Mouse (Mus musculus): Measurements from ENCODE around the gene Slc7a1.

Gene Slc7a1

DNA sequence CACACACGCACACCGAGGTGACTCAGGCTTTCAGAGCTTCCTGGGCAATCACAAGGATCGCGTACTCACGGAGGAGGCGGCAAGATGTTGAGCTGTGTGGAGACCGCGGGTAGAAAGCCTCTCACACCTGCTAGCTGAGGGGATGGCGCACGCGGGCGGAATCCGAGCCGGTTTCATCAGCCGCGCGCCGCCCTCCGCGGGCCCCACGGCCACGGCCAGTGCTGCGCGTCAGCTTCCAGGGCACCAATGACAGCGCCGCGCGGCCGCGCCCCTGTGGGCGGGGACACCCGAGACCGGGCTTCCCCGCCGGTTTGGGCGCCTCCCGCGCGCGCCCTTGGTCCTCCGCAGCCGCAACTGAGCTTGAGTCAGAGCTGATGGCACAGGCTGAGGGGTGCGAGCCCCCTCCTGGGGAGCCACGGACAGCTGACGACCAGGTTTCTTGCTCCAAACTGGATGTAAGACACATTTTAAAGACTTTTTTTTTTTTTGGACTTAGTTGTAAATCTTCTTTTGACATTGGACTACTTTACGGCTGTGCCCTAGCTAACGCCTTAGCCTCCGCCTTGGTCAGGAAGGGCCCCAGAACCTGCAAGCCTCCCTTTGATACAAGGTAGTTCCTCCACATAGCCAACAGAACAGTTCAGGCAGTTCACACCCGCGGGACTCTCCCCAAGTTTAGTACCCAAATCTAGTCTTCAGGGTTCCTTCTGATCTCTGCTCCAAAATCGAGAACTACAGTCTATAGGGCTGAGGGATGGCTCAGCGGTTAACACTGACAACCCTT lies at the start of gene Slc7a1:
Gene Slc7a1 (minus strand): TSS at position 245 of the 784 bp plus-strand sequence.
- peak; percentile 71 for DNase-seq (ENCODE audit: low read depth, low spot score)

DNA sequence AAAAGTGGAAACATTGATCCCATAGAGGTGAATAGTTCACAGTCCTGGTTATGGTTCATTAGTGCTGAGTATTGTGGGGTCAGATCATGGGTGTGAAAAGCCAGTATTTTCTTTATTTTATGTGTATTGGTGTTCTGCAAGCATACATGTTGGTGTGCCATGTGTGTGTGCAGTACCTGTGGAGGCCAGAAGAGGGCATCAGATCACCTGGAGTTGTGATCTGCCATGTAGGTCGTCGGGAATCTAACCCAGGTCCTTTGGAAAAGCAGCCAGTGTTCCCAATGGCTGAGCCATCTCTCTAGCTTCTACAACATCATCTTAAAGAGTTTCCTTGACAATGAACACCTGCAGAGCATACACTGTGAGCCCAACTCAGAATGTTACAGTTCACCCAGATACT lies 45.3 kb upstream of the Slc7a1 start:
- no peak for DNase-seq (ENCODE audit: low read depth, low spot score)

DNA sequence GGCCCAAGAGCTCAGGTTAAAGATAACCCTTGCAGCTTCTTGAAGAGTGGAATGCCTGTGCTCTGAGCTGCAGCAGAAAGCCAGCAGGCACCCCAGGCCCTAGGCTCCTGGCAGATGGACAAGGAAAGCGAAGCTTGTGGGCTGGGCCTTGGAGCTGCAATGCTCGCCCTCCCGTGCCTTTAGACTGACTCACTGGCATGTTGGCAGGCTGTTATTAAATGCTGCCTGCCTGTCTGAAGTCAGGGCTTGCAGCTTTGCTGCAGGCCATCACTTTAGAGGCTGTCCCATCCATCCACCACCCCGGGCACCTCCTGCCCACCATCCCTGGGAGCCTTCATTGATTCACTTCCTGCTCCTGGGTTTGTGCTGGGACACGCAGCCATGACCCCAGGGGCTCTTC lies 44.0 kb upstream of the Slc7a1 start:
- no peak for DNase-seq (ENCODE audit: low read depth, low spot score)

DNA sequence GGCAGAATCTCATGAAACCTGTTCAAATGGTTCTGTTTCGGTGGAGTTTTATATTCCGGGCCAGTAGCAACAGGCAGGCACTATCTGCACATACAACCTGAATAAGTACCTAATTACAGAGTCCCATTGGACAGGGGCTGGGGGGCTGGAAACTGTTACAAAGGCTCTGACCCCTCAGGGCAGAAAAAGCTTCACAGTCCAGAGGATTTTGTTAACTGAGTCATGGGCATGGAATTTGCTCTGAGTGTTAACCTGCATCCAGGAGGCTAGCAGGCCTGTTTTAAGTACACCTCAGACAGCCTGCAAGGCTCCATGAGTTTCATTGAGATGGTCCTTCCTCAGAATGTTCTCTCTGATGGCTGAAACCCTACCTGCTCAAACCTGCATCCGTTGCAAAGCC lies 36.0 kb upstream of the Slc7a1 start:
- DNase-seq (ENCODE audit: low read depth, low spot score): no peak

DNA sequence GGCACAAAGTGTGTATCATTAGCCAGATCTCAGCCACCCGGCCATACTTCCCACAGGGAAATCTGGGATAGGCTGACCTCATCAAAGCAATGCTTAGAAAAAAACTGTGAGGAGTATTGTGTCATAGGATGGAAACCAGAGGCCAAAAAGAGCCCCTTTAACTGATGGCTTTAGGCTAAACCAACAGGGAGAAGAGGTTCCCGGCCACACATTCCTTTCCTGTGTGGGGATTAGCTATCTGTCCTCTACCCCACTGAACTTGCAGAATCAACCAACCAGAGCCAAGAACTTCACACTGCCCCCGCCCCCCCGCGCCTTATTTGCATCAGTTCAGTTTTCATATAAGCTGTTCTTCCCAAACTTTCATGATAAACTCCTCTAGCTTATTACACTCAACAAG lies 32.4 kb upstream of the Slc7a1 start:
- DNase-seq (ENCODE audit: low read depth, low spot score): no peak

DNA sequence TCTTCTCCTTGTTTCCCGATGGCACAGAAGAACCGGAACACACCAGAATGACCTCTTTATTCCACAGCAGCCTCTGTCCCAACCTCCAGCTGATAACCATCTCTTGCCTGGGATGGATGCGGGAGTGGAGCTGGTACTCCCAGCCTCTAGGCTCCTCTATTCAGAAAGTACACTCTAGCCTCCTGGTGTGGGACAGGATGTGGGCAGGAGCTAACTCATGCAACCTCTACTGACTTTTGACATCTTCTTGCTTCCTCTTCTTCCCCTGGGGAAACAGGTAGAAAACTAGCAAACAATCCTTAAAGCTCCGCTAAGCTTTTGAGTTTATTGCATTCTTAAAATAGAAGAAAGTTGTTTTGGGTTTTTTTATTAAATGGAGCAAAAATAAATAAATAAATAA lies 29.1 kb upstream of the Slc7a1 start:
- DNase-seq (ENCODE audit: low read depth, low spot score): no peak

DNA sequence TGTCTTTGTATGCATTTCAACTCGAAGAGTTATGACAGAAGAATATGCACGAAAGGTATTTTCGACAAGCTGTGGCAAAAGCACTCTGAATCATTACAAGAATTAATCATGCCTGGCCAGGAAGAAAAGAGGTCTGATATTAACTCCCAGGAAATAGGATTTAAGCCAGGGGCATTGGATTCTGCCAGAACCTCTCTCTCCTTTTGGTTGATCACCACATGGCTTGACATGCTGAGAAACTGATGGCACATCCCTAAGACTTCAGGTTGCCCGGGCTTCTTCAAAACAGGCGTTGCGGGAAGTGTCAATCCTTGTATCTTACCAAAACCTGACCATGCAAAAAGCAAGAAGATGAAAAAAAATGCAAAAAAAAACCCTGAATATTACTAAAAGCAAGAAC lies 25.4 kb upstream of the Slc7a1 start:
- DNase-seq (ENCODE audit: low read depth, low spot score): no peak

DNA sequence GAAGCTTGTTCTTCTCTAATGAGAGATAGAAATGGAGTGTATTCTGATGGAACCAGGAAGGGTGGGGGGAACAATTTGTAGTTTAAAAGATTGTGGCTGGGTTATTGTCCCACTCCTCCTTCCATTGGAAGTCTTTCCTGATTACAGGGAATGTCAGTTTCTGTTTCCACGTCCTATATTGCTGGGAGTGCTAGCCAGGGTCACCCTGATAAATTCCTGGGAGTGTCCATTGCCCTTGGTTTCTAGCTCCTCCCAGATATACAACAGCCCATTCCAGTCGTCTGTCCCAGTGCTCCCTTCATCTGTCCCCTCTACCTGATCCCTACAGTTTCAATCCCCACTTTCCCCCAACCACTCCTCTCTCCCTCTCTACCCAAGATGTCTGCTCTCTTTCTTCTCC lies 21.6 kb upstream of the Slc7a1 start:
- DNase-seq (ENCODE audit: low read depth, low spot score): no peak

DNA sequence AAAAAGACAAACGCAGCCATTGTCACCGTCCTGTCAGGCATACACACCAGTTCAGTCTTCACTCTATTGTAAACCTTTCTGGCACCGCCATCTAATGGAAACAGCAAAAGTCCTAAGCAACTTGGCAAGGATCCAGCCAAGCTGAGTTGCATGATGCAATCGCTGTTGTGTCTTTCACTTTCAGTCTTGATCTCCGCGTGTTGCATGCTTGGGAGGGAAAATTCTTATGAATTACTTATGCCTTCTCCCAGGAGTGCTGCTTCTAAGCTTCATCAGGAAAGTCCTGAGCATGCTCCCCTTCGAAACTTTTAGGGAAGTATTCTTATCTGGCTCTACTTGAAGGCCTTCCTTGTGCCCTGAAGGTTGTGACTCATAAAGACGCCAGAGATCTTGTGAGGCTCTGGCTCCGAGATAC lies 19.4 kb upstream of the Slc7a1 start:
- DNase-seq (ENCODE audit: low read depth, low spot score): no peak

DNA sequence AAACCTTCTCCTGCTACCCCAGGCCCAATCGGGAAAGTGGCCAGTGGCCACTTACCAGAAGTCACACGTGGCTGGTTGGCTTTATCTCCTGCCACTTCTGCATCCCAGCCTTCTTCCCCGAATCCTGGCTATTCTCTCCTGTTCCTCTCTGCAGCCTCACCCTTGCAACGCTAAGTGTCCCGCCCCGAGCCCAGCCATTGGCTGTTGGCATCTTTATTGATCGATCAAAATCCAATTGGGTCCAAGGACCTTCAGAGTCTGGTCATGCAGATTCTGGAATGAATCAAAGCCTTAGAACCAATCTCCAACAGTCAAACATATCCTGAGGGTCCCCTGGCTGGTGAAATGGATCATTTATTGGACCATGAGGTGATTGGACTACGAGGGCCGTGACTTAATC lies 18.7 kb upstream of the Slc7a1 start:
- no peak for DNase-seq (ENCODE audit: low read depth, low spot score)

DNA sequence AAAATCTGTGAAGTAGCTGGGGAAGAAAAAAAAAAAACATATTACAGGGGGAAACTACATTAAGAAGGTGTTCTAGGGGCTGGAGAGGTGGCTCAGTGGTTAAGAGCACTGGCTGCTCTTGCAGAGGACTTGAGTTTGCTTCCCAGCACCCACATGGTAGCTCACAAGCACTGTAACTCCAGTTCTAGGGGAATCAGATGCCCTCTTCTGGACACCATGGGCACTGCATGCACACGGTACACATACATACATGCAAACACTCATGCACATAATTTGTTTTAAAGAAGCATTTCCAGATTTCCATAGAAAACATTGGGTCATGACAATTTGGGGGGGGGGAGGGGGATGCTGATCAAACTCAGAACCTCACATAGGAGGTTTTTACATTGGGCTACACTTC lies 18.1 kb upstream of the Slc7a1 start:
- no peak for DNase-seq (ENCODE audit: low read depth, low spot score)

DNA sequence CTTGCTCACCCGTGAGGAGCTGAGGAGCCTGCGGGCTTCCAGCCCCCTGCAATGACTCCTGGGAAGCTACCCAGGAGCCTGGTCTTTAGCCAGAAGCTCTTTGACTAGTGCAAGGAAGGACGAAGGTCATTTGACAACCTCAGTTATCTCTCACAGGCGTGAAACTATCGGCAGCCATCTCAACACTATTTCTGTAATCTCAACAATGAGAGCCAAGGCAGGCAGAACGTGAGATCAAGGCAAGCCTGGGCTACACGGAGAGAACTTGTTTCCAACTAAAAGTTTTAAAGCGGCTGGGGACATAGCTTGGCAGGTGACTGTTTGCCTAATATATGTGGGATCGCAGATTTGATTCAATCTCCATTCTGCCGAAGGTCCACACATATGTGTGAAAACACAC lies 16.8 kb upstream of the Slc7a1 start:
- DNase-seq (ENCODE audit: low read depth, low spot score): no peak

DNA sequence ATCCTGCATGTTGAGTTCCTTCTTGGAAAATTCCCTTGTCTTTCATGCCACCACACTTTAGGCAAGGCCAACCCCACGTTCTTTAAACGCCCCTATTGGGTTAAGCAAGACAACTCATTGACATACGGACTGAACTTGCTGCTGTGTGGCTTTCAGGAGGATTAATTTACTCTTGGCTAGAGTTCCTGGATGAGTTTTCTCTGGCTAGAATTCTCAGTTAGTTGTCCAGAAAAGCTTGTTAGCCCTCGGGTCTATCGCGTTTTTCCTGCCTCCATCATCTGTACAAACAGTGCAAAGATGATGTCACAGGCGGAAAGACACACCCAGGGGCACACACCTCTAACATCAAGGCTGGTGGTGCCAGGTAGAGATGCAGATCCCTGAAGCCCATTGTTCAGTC lies 14.5 kb upstream of the Slc7a1 start:
- DNase-seq (ENCODE audit: low read depth, low spot score): no peak

DNA sequence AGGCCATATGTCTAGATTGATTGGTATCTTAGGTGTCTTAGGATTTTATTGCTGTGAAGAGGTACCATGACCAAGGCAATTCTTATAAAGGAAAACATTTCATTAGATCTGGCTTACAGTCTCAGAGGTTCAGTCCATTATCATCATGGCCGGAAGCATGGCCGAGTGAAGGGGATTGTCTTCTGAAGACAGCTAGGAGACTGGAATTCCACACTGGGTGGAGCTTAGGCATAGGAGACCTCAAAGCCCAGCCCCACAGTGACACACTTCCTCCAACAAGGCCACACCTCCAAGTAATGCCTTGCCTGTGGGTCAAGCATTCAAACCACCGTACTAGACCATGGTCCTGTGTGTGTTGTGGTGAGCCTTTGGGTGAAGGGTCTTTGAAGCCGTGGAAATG lies 12.8 kb upstream of the Slc7a1 start:
- no peak for DNase-seq (ENCODE audit: low read depth, low spot score)

DNA sequence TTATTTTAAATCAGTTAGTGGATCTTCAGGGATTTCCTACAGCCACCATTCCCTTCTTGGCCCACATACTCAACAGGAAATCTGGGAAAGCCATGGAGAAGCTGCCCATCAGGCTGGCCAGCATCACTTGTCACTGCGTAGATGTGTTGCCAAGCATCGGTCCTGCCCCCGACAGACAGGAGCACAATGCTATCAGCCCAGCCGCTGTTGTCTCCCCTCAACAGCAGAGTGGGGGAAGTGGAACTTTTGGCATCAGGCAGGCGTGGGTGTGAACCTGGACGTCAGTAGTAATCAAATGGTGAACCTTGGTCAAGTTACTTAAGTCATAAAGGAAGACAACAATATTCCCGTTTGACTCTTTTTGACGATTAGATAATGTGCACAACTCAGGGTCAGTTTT lies 9.8 kb upstream of the Slc7a1 start:
- DNase-seq (ENCODE audit: low read depth, low spot score): no peak

DNA sequence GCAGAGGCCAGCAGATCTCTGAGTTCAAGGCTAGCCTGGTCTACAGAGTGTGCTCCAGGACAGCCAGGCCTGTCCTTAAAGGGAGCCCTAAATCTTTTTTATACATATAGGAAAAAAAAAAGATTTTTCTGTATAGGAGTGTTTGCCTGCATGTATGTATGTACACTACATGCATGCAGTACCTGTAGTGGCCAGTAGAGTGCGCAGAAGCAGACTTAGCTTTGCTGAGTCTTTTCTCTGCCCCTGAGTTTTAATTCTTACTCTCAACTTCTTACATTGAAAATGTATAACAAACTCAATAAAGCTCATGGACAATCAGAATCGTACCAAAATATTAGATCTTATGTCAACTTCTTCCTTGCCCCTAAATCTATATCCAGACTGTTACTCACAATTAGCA lies 7.2 kb upstream of the Slc7a1 start:
- DNase-seq (ENCODE audit: low read depth, low spot score): no peak

DNA sequence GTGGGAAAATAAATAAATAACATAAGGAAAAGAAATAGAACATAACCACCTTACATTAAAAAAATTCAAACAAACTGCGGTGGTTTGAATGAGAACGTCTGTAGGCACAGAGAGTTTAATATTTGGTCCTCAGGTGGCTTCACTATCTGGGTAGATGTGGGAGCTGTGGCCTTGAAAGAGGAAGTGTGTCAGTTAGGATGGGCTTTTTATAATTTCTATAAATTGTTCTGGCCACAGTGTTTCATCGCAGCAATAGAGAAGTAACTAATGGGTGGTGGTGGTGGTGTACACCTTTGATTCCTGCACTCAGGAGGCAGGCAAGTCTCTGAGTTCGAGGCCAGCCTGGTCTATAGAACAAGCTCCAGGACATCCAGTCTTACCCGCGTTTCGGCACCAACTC lies 4.8 kb upstream of the Slc7a1 start:
- no peak for DNase-seq (ENCODE audit: low read depth, low spot score)

DNA sequence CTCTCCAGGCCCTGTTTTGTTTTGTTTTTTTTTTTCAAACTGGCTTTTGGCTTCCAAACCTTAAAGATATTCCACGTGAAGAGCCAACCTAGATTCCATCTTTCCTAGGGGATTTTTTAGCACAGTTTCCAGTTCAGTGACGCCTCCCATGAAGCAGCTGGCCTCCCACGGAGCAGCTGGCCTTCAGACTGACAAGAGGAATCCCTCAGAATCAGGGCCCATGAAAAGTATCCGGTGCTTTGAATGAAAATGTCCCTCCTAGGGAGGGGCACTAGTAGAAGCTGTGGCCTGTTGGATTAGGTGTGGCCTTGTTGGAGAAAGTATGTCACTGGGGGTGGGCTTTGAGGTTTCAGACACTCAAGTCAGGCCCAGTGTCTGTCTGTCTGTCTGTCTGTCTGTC lies 2.9 kb upstream of the Slc7a1 start:
- DNase-seq (ENCODE audit: low read depth, low spot score): no peak

DNA sequence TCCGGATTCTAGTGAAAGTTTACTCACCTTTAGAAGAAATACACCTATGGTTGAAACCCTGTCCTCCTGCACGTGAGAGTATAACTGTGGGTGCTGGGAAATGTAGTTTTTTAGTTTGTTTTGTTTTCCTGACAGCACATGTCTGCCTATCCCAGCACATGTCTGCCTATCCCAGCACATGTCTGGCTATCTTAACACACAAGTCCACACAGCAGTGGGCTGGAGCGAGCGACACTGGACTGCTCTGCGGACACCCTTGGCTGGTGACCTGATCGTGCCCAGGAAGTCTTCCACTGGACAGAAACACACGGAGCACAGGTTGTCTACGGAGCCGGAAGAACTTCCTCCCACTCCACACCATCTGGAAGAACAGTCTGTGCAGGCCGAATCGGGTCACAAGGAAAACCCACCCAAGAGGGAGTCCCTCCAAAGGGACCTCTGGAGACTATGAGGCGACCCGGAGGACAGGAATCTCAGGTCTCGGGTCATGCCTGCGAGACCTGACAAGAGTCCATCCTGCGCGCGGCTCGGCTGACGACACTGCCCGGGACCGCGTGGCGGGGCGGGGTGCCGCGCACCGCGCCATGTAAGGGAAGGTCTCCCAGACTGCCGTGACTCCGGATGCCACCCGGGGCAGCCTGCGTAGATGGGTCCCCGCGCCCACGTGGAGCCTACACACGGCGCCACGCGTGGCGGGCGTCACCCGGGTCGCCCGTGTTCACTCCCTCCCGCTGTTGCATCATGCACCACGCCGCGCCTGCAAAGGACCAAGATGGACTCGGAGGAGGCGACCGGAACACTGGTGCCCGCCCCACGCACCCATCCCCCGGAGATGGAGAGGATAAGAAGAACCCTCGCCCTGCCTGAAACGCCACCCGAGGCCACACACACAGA lies 691 bp downstream of the Slc7a1 start:
- DNase-seq (ENCODE audit: low read depth, low spot score): no peak

DNA sequence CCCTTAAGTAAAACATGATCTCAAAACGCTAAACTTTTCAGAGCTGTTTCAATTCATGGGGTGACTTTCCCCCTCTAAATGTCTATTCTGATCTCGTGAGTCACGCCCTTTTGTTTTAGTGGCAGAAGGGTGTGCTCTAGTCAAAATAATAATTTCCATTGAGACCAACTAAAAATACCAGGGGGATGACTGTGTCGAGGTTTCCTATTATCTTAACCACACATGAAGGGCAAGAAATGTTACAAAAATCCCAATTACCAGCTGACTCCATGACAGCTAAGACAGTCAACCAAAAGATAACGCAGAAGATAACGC lies 1.3 kb downstream of the Slc7a1 start:
- no peak for DNase-seq (ENCODE audit: low read depth, low spot score)

DNA sequence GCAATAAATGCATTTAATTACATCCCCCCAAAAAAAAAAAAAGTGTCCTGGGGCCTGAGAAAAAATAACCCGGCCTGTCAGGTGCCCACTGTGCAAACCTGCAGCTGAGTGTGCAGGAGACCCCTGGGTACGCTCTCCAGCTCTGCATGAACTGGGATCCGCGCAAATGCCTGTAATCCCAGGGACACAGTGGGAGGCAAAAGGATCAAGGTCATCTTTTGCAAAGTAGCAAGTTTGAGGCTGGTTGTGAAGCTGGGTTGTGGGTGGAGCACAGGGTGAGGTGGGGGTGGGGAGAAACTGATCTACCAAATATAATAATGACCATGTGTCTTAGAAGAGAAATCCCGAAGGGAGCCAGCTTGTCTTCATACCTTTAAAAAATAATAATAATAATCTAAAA lies 1.8 kb downstream of the Slc7a1 start:
- DNase-seq (ENCODE audit: low read depth, low spot score): no peak

DNA sequence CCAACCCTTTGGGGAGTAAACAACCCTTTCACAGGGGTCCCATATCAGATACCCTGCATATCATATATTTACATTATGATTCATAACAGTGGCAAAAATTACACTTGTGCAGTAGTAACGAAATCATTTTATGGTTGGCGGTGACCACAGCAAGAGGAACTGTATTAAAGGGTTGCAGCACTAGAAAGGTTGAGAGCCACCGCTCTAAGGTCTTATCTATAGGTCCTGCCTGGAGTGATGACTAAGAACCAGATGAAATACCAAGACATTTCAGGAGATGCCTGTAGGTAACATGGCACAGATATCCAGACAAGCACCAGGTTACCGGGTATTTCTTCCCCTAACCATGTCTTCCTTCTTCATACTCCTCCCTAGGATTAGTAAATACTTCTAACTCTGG lies 2.3 kb downstream of the Slc7a1 start:
- DNase-seq (ENCODE audit: low read depth, low spot score): no peak

DNA sequence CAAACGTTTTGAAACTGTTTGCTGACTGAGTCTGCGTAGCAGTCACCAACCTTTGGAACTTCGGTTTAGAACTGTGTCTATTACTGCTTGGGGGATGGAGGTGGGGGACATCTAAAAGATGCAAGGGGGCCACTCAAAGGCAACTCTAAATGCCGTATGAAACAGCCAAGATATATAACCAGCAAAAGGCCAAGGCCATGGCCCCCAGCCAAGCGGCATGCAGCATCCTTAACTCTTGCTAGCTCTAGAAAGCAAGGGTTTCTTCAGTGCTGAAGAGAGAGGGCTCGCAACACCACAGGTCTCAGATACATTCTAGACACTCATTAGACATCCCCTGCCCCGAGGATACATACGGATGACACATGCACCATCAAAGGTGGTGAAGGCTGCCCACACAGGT lies 6.4 kb downstream of the Slc7a1 start:
- DNase-seq (ENCODE audit: low read depth, low spot score): no peak
